Mouse (Mus musculus) liver, embryonic 13.5 days (tissue): ENCODE data around the gene Dmrt3. TPM values are rescaled to one million over a fixed set of nuclear protein-coding genes. Genes with fewer than 3 reads are reported as not detected.
A peak's percentile ranks its signal among the peaks of the same experiment; 100 is the strongest.

ENCODE experiments used
- ATAC-seq: fragments of 200-750 bp; cut with Nextera tagmentation; 2 replicates; pipeline ENCODE4 v1.8.0; 2017; ENCODE audit warnings: low read depth, mild to moderate bottlenecking, moderate number of reproducible peaks, moderate library complexity
- DNase-seq: peaks from one replicate; pipeline ENCODE4 v3.0.0; 2022
- H3K27ac ChIP-seq: fragments of 300-500 bp; sonication (generic); 2 replicates; pipeline ENCODE4 v1.5.1; 2015; ENCODE audit warnings: moderate library complexity, mild to moderate bottlenecking, inconsistent platforms
- H3K27me3 ChIP-seq: fragments of 300-500 bp; sonication (generic); 2 replicates; pipeline ENCODE4 v1.6.1; 2015; ENCODE audit warnings: mild to moderate bottlenecking, inconsistent platforms
- H3K36me3 ChIP-seq: fragments of 300-500 bp; sonication (generic); 2 replicates; pipeline ENCODE4 v1.6.1; 2015; ENCODE audit warnings: mild to moderate bottlenecking, inconsistent platforms
- H3K4me1 ChIP-seq: fragments of 300-500 bp; sonication (generic); replicated peaks from 2 replicates; pipeline ENCODE4 v1.6.1; 2015; ENCODE audit warnings: inconsistent platforms
- H3K4me2 ChIP-seq: fragments of 300-500 bp; sonication (generic); 2 replicates; pipeline ENCODE4 v1.6.1; 2015; ENCODE audit warnings: inconsistent platforms, mild to moderate bottlenecking, moderate library complexity
- H3K4me3 ChIP-seq: fragments of 300-500 bp; sonication (generic); replicated peaks from 2 replicates; pipeline ENCODE4 v1.5.1; 2015; ENCODE audit warnings: mild to moderate bottlenecking, inconsistent platforms
- H3K9ac ChIP-seq: fragments of 300-500 bp; sonication (generic); 2 replicates; pipeline ENCODE4 v1.6.1; 2015; ENCODE audit warnings: mild to moderate bottlenecking, inconsistent platforms
- H3K9me3 ChIP-seq: fragments of 300-500 bp; sonication (generic); replicated peaks from 2 replicates; pipeline ENCODE4 v1.6.1; 2016; ENCODE audit warnings: inconsistent platforms
- WGBS: fragments of 180-500 bp; shearing (Covaris S2); methylation state at CpG from one replicate; pipeline ENCODE4 v1.1.7; 2015; ENCODE audit not compliant: insufficient replicate concordance; 5-methylcytosine and 5-hydroxymethylcytosine counted together
- polyA plus RNA-seq: library from polyadenylated mRNA; unstranded; fragments of >200 nt; fragmentation: Nextera tagmentation; extraction: Ambion mirVana; gene quantifications from 2 replicates; pipeline ENCODE4 v1.2.1, GENCODE M21; 2015

Dmrt3 gene
- polyA plus RNA-seq, 1 experiment from 2014 or later, result not detected

DNA sequence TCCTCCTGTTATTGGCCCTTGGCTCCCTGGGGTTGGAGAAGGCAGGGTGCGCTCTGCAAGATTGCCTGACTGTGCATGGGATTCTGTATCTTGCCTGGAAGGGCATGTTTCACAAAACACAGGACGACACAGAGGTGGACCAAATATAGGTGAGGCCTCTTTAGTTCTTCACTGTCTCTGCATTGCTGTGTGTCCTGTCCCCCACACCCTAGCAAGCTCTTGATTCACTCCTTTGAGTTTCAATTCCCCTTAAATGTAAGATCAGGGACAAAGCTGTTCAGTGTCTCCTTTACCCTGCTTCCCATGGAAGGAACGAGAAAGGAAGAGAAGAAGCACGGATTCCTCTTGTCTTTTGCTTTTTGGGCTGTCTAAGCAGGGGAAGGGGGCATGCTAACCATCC lies 57.7 kb downstream of the Dmrt3 start:
- WGBS, result 14% methylated on average over 4 of the region's 4 CpGs
- no peak for DNase-seq
- Histone ChIP-seq H3K27ac (no peak overlapping the region), H3K9me3 (no peaks in the 10 kb centered on the region), H3K4me1 (peaks cover 5% of the 10 kb centered on the region; the same call in 1 of the 2 replicates), H3K4me3 (no peak overlapping the region), H3K27me3 (peaks cover 89% of the 10 kb centered on the region), H3K9ac (no peak overlapping the region), H3K36me3 (no peaks in the 10 kb centered on the region), H3K4me2 (no peak overlapping the region)
- ATAC-seq, result no peak

DNA sequence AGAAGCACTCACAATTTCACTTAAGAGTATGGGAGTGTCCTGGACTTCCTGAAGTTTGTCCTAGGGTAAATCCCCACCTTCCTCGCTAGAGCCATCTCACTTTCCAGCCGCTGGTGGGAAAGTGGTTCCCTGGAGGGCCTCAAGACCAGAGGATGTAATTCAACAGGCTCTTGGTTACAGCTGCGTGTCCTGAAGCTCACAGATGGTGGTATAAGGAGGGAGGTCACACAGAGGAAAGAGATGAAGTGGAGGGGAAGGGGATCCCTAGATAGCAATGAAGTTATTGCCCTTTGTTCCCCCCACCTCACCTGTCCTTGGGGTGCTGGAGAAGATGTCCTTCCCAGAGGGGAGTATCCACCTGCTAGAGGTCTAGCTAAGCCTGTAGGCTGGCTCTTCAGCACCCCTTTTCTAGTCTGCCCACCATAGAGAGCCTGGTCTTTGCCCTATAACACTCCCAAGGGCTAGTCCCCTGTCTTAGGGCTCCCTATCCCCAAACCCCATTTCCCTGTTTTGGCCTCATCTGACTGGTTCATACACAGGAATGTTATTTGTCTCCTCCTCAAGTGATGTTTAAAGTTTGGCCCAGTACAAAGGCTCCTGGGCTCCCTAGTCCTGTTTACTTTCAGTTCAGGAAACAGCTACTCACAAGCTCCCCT lies 59.6 kb downstream of the Dmrt3 start:
- WGBS, result 2% methylated on average over 3 of the region's 3 CpGs
- no peaks in the 10 kb centered on the region for H3K9me3 ChIP-seq
- DNase-seq, result no peak

DNA sequence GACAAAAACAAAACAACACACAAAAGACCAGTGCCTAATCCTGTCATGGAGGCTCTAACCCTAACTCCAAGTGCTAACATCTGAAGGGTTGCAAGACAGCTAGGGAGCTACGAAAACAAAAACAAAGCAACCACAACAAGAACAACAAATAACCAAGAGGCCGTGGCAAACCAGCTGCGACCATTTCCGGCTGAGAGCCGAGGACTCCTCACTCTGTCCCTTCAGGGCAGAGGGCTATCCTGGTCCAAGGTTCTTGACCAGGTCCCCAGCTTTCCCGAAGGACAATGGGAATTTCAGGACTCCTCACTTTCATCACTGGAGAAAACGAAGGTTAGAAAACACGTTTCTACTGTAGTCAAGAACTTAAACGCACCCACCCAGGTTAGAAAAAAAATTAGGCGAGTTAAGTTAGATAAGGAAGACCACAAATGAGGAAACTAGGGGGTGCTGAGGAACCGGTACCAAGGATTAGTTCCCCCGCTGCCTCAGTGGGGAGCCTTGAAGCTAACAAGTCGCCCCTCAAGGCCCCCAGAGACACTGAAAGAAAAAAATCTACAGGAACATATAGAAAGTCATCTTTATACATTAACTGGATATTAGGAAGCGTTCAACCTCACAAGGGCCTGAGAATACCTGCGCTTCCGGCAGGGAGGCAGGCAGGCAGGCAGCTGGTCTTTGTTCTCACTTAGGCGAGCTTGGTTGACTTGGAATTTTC lies 60.6 kb downstream of the Dmrt3 start:
- 3% methylated on average over 17 of the region's 17 CpGs for WGBS
- peaks cover 7% of the 10 kb centered on the region for H3K4me1 ChIP-seq

More for the DNA sequence above, 59.6 kb downstream of the Dmrt3 start:
- no peak for ATAC-seq
- H3K4me3 ChIP-seq, result no peak overlapping the region
- H3K36me3 ChIP-seq, result no peaks in the 10 kb centered on the region
- H3K4me1 ChIP-seq, result peaks cover 7% of the 10 kb centered on the region
- H3K27me3 ChIP-seq, result peaks cover 99% of the 10 kb centered on the region
- H3K9ac ChIP-seq, result no peak overlapping the region
- H3K4me2 ChIP-seq, result no peak overlapping the region
- H3K27ac ChIP-seq, result no peak overlapping the region

DNA sequence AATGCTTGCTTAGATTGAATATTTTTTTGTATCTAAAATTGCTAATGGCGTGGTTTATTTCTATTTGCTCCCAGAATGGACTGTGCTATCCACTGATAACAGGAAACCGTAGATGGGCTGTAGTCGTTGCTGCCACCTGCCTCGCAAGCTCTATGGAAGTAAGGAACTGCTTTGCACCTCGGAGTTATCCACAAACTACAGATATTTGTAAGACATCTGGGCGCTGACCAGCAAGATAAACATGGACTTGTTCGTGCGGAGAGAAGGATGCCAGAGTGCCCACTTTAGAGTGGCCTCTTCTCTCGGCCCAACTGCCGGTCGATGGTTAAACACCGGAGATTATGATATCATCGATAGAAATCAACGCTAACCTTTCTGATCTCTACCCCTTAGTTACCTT lies 61.6 kb downstream of the Dmrt3 start:
- DNase-seq, result no peak
- Histone ChIP-seq H3K27me3 (peaks cover 99% of the 10 kb centered on the region), H3K4me3 (peak overlapping the region; percentile 53), H3K9me3 (no peaks in the 10 kb centered on the region), H3K27ac (no peak overlapping the region), H3K4me2 (peak overlapping the region; percentile 66), H3K4me1 (peaks cover 7% of the 10 kb centered on the region), H3K36me3 (no peaks in the 10 kb centered on the region), H3K9ac (no peak overlapping the region)
- no peak for ATAC-seq
- WGBS, result 2% methylated on average over 14 of the region's 14 CpGs

More for the DNA sequence above, 60.6 kb downstream of the Dmrt3 start:
- H3K36me3 ChIP-seq, result no peaks in the 10 kb centered on the region
- no peak overlapping the region for H3K27ac ChIP-seq
- H3K9ac ChIP-seq, result no peak overlapping the region
- DNase-seq (no peak), ATAC-seq (no peak)
- peaks cover 99% of the 10 kb centered on the region for H3K27me3 ChIP-seq
- no peak overlapping the region for H3K4me2 ChIP-seq
- no peaks in the 10 kb centered on the region for H3K9me3 ChIP-seq
- H3K4me3 ChIP-seq, result no peak overlapping the region

DNA sequence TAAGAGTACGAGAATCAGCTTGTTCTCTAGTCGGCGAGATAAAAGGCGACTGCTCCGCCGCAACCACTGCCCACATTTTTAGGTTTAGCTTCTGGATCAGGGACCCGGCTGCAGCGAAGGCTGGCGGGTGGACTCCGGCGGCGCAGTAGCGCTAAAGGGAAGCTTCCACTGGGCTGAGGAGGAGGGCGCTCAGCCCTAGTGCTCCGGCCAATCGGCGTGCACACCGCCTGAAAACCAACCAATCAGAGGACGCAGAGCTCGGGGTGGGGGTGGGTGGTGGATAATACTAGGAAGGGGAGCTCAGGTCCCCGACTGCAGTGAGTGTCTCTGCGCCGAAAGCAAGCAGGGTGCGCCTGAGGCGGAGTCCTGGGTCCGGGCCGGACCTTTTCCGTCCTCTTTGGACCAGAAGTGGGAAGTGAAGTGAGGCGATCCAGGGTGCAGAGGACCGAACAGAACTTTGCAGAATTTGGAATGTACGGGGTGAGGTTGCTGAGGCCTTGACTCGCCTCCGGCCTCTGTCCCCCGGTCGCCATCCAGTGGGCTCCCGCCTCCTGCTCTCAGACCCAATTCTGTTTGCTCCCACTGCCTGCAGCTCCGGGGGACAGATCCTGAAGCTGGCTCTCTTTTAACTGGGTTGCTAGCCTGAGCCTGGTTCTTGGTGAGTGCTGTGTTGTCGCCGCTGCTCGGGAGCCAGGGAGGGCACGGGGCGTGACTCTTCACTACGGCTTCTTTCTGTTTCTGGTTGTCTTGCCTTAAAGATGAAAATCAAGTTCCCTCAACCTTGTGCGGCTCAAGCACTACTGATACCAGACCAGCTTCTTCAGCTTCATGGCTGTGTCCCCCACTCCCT lies 62.2 kb downstream of the Dmrt3 start, which contains the start of gene Dmrt2:
TSS of gene Dmrt2 (plus strand) at position 311 of the 850 bp plus-strand sequence.
- under 1% methylated on average over 44 of the region's 44 CpGs for WGBS
- Histone ChIP-seq H3K9ac (0 out of 2 replicates have a peak within 1 kb of the TSS, but pooled peaks have one; percentile 9), H3K27ac (no peak within 1 kb of the TSS), H3K9me3 (no peaks in the 10 kb centered on the region), H3K4me3 (peak within 1 kb of the TSS; percentile 53), H3K4me2 (peak within 1 kb of the TSS; percentile 66), H3K36me3 (no peaks in the 10 kb centered on the region), H3K4me1 (peaks cover 7% of the 10 kb centered on the region), H3K27me3 (peaks cover 97% of the 10 kb centered on the region)
- peak; percentile 86 for ATAC-seq
- DNase-seq, result peak; percentile 16

Other genes with a start within 250 kb of the Dmrt3 start
- not detected in 2 replicates for gene Dmrt1, start 104.7 kb upstream of the Dmrt3 start, polyA plus RNA-seq
- 0.45 and 0.50 TPM in 2 replicates for gene Dmrt2, start 62.1 kb downstream of the Dmrt3 start, polyA plus RNA-seq